Mouse (Mus musculus): ENCODE measurements at regions not wholly inside any gene's neighbourhood (a gene's known extent, or its start where the extent isn't known, plus 50 kb on each side); places are given as distances from the start of the nearest gene placed in this dataset.

DNA sequence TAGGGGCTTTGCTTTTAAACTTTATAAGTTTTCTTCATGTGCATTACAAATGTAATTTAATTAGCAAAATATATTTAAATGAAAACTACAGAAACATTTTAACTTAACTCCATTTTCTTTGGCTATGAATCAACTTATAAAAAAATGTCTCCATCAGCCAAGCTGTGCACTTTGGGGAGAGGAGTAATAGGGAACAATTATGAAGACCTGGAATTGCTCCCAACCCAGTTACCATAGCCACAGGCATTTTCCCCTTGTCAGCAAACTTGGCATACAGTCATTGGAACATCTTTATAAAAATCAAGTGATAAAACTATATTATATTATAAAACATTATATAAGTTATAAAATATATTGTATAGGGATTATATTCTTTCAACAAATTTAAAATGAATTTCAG, 65.0 kb downstream of the Atxn7l3b start:
- no peak for DNase-seq (ENCODE audit: low spot score)

GRCm38 (mm10) chr10:112863375-112863774, 65.4 kb downstream of the Atxn7l3b start:
- no peak for DNase-seq (ENCODE audit: low spot score)

DNA sequence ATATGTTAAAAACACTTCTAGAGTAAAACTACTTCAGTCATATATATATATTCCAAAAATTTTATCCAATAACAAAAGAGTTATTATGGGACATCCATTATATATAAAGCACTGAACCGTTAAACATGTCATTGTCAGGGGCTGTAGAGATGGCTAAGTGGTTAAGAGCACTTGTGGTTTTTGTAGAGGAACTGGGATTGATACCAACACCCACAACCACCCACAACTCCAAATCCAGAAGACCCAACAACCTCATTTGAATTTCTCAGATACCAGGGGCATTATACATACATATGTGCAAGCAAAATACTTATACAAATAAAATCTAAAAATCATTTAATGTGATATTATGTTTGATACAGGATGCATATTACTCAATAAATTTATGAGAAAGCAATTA, 76.8 kb downstream of the Atxn7l3b start:
- DNase-seq (ENCODE audit: low spot score): no peak

DNA sequence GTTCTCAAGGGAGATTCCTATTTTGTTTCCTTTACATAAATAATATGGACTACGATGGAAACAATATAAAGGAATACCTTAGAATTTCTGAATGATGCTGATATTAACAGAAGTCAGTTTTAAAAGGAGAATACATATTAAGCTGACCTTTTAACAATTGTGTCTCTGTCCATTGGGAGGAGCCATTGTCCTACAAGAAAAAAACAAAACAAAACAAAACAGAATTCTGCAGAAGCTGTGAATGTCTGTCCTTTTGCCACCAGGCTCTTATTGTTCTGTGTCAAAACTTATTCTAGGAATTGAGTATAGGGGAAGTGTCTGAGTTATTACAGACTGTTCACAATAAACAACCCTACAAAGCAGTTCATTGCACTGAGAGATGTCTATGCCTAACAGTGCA, 82.6 kb downstream of the Atxn7l3b start:
- no peak for DNase-seq (ENCODE audit: low spot score)

- no peak for DNase-seq (ENCODE audit: low spot score)
Observed at GRCm38 (mm10) chr10:112837400-112838035, 91.3 kb downstream of the Atxn7l3b start.

DNA sequence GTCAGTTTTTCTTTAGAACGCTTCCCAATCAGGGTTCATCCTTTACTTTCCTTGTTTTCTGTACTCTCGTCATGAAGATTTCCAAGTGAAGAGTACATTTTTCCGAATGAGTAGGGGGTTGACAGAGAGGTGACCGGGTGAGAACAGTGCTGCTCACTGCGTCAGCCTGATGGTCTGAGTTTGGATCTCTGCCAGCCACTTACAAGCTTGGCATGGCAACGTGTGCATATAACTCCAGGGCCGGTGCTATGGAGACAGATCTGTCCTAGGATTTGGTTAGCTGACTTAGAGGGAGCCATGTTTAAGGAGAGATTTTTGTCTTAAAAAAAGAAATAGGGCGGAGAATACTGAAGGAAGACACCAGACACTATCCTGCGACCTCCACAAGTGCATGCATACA, 92.8 kb downstream of the Atxn7l3b start:
- no peak for DNase-seq (ENCODE audit: low spot score)

DNA sequence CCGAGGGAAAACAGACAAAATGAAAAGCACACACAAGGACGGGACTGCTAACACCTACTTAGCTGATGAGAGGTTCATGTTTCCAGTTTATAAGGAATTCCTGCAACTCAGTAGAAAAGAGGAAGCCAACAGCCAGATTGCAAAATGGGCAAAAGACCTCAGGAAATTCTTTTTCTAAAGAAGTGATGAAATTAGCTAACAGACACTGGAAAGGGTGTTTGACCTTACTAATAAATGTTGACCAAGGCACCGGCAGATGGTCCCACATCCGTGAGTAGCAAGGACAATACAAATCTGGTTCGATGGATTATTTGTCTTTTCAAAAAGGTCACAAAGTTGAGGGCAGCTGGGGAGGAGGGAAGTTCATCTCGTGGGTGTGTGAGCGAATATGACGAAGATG, 93.3 kb downstream of the Atxn7l3b start:
- no peak for DNase-seq (ENCODE audit: low spot score)

- no peak for DNase-seq (ENCODE audit: low spot score)
Observed at GRCm38 (mm10) chr10:112810181-112810580, 118.6 kb downstream of the Atxn7l3b start.

GRCm38 (mm10) chr10:112803557-112803956, 125.2 kb downstream of the Atxn7l3b start:
- no peak for DNase-seq (ENCODE audit: low spot score)

DNA sequence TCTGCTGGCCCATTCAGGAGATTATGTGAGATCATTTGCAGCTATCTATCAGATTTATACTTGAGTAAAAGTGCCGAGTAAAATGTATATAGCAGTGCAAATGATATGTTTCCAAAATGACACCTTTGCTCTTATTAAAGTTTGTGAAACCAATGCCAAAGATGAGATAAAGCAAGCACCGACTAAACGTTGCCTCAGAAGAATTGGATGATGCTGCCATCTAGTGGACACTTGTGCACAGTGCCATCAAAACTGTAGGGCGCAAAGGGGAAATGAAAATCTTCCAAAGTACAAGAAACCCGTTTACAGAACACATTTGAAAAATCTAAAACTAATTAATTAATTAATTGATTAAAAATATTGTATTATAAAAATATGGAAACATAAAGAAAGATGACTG, 127.2 kb downstream of the Atxn7l3b start:
- peak; percentile 13 for DNase-seq (ENCODE audit: low spot score)

GRCm38 (mm10) chr10:112798603-112799002, 130.2 kb downstream of the Atxn7l3b start:
- DNase-seq (ENCODE audit: low spot score): no peak

GRCm38 (mm10) chr10:112798090-112798489, 130.7 kb downstream of the Atxn7l3b start:
- no peak for DNase-seq (ENCODE audit: low spot score)

- no peak for DNase-seq (ENCODE audit: low spot score)
Observed at GRCm38 (mm10) chr10:112795938-112796337, 132.9 kb downstream of the Atxn7l3b start.

DNA sequence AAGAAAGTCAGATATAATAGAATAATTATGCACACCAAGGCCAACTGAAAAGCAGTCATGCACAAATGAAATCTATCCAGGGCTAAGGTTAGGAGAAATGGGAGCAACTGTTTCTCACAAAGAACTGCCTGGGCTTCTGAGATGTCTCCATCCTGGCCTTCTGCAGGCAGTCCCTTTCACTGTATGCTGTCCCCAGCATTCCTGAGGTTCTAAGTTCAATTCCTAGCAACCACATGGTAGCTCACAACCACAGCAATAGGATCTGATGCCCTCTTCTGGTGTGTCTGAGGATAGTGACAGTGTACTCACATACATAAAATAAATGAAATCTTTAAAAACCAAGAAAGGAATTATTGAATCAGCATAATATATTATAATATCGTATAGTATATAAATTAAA, 133.3 kb downstream of the Atxn7l3b start:
- DNase-seq (ENCODE audit: low spot score): no peak

- no peak for DNase-seq (ENCODE audit: low spot score)
Observed at GRCm38 (mm10) chr10:112788236-112788635, 140.6 kb downstream of the Atxn7l3b start.

GRCm38 (mm10) chr10:112774262-112774661, 154.5 kb downstream of the Atxn7l3b start:
- no peak for DNase-seq (ENCODE audit: low spot score)

GRCm38 (mm10) chr10:112746683-112747082, 182.1 kb downstream of the Atxn7l3b start:
- DNase-seq (ENCODE audit: low spot score): no peak

DNA sequence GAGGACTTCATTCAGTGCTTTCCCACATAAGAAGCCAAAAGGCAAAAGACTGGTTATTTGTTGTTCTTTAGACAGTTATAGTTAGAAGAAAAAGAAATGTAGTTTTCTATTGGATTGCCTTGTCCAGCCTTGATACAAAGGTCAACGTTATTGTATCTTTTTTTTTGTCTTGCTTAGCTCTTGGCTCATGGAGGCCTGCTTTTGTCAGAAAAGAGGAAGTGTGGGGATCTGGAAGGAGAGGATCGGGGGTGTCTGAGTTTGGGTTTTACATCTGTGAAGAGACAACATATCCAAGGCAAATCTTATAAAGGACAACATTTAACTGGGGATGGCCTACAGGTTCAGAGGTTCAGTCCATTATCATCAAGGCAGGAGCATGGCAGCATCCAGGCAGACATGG, 185.3 kb downstream of the Atxn7l3b start:
- DNase-seq (ENCODE audit: low spot score): no peak

DNA sequence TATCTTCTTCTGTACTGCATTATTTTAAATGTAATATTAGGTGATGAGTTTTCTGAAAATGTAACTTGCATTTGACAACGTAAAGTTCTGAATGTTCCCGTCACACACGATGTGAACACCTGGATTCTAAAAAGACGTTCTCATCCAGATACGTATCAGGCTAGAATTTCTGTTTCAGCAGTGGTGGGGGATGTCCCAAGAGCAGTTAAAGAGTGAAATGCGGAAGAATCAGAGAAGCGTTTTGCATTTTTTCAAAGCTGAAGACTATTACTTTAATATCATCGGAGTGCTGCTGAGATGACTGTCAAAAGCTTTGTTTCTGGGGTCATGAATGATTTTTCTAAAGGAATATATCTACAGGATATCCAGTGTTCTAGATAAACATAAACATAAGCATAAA, 186.7 kb downstream of the Atxn7l3b start:
- no peak for DNase-seq (ENCODE audit: low spot score)

All from lung, postnatal 25 days (tissue).